Mouse (Mus musculus) liver, adult 2 months (tissue): Measurements from ENCODE around the gene Met.

Source experiments
- CTCF ChIP-seq: fragments of 200-500 bp; IDR thresholded peaks from 2 replicates; pipeline ENCODE4 v1.5.1; 2011; ENCODE audit warnings: low read depth, low read length, control low read depth
- POLR2A ChIP-seq: fragments of 200-500 bp; IDR thresholded peaks from 2 replicates; pipeline ENCODE4 v1.6.1; 2011; ENCODE audit warnings: low read length, control low read depth; ENCODE audit not compliant: insufficient read depth; ENCODE audit errors: extremely low read depth

GRCm38 (mm10) chr6:17498801-17499200 lies 35.2 kb downstream of the Met start:
- TF ChIP-seq CTCF = no peak
- no peak for TF ChIP-seq POLR2A
